Mouse (Mus musculus): ENCODE results near the gene Pla2r1. TPM values are rescaled to one million over a fixed set of nuclear protein-coding genes. Genes with fewer than 3 reads are reported as not detected.

Gene Pla2r1
- polyA plus RNA-seq, 1 experiment from 2014 or later, result 2.0 TPM

DNA sequence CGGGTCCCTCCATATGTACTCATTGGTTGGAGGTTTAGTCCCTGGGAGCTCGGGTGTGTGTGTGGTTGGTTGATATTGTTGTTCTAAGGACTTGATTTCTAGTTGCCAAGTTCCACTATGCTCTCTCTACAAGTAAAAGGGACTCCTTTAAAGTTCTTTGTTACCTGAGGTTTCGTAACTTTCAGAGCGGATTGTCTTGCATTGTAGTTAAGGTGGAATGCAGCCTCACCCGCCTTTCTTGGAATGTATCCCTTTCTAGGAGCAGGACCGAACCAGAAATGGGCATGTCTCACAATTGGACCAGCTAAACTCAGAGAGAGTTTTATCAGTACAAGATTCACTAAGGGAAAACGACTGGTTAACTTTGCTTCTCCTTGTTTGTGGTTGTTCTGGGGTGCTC is 141.9 kb downstream of the Pla2r1 start:
- no peak overlapping the region for H3K27ac ChIP-seq
- 91% methylated on average over 7 of the region's 7 CpGs for WGBS

DNA sequence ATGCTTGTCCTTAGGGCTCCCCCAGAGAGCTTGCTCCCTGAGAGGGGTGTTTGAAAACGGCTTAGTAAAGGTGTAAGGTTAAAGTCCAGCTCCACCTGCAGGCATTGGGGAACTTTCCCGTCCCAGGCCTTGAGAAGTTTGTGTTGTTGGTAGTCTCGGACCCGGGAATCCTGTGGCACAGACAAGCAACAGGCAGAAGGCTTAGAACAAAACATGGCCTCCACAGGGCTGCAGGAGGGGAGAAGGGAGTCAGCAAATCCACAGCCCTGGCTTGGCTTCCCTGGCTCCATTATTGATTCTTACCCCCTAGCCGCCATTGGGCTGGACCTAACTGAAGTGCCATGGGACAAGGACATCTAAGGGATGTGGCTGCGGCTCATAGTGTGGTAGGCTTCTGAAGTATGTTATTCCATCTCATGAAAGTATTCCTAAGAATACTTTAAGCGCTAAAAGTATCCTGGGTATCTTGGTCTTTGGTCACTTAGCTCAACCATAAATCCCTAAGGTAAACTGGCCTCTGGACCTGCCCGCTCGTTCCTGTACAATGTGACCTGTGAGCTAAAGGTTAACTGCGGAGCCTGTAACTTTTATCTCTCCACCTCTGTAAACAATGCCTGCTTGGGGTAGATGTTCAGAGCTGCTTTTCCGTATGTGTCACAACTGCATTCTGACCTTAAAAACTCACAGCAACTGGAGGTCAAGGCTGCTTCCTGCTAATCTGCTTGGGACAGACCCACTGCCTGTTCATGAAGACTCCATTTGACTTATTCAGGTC is 142.9 kb downstream of the Pla2r1 start:
- Histone ChIP-seq H3K27me3 (ENCODE audit: low read depth, poor library complexity, severe bottlenecking) (no peaks in the 10 kb centered on the region), H3K36me3 (no peaks in the 10 kb centered on the region), H3K4me3 (no peak overlapping the region), H3K4me1 (peaks cover 5% of the 10 kb centered on the region; the same call in 1 of the 2 replicates), H3K27ac (no peak overlapping the region), H3K9me3 (replicated peaks) (no peaks in the 10 kb centered on the region)
- no peak for DNase-seq (ENCODE audit: low spot score)
- 69% methylated on average over 11 of the region's 11 CpGs for WGBS

More for the DNA sequence above, 141.9 kb downstream of the Pla2r1 start:
- Histone ChIP-seq H3K9me3 (replicated peaks) (no peaks in the 10 kb centered on the region), H3K36me3 (no peaks in the 10 kb centered on the region), H3K4me3 (no peak overlapping the region), H3K4me1 (peaks cover 5% of the 10 kb centered on the region; the same call in 1 of the 2 replicates), H3K27me3 (ENCODE audit: low read depth, poor library complexity, severe bottlenecking) (no peaks in the 10 kb centered on the region)
- DNase-seq (ENCODE audit: low spot score), result no peak

GRCm38 (mm10) chr2:60409194-60409593 is 143.9 kb downstream of the Pla2r1 start:
- Histone ChIP-seq H3K27ac (no peak overlapping the region), H3K9me3 (replicated peaks) (no peaks in the 10 kb centered on the region), H3K27me3 (ENCODE audit: low read depth, poor library complexity, severe bottlenecking) (no peaks in the 10 kb centered on the region), H3K4me1 (peaks cover 5% of the 10 kb centered on the region; the same call in 1 of the 2 replicates), H3K36me3 (no peaks in the 10 kb centered on the region), H3K4me3 (no peak overlapping the region)
- DNase-seq (ENCODE audit: low spot score), result no peak
- 83% methylated on average over 6 of the region's 6 CpGs for WGBS

GRCm38 (mm10) chr2:60407387-60407786 is 145.7 kb downstream of the Pla2r1 start:
- no peak overlapping the region for H3K27ac ChIP-seq
- no peaks in the 10 kb centered on the region for H3K9me3 ChIP-seq (replicated peaks)
- no peak for DNase-seq (ENCODE audit: low spot score)
- no peak overlapping the region for H3K4me3 ChIP-seq
- peaks cover 5% of the 10 kb centered on the region; the same call in 1 of the 2 replicates for H3K4me1 ChIP-seq
- H3K36me3 ChIP-seq, result no peaks in the 10 kb centered on the region
- H3K27me3 ChIP-seq (ENCODE audit: low read depth, poor library complexity, severe bottlenecking), result no peaks in the 10 kb centered on the region
- 88% methylated on average over 2 of the region's 2 CpGs for WGBS

DNA sequence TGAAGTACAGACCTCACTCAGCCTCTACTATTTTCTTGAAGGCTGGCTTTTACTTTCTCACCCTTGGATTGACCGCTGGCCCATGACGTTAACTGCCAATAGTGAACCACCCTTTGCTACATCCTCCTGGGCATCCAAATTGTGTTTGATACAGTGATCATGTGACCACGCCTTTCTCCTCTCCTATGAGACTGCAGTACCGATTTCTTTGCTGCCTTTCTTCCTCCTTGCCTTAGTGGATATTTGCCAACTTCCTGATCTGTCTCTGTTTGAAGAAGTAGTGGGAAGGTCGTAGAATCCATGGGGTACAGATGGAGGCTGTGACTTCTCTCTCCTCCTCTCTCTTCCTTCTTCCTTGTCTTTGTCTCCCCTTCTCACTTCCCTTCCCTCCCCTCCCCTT is 147.7 kb downstream of the Pla2r1 start:
- Histone ChIP-seq H3K9me3 (replicated peaks) (no peaks in the 10 kb centered on the region), H3K27me3 (ENCODE audit: low read depth, poor library complexity, severe bottlenecking) (no peaks in the 10 kb centered on the region), H3K27ac (no peak overlapping the region), H3K36me3 (no peaks in the 10 kb centered on the region), H3K4me1 (peaks cover 4% of the 10 kb centered on the region; the same call in 1 of the 2 replicates), H3K4me3 (no peak overlapping the region)
- WGBS, result 90% methylated on average over 5 of the region's 5 CpGs
- DNase-seq (ENCODE audit: low spot score), result no peak

GRCm38 (mm10) chr2:60404763-60405162 is 148.3 kb downstream of the Pla2r1 start:
- Histone ChIP-seq H3K27ac (no peak overlapping the region), H3K4me3 (no peak overlapping the region), H3K4me1 (no peaks in the 10 kb centered on the region), H3K9me3 (replicated peaks) (no peaks in the 10 kb centered on the region), H3K36me3 (no peaks in the 10 kb centered on the region), H3K27me3 (ENCODE audit: low read depth, poor library complexity, severe bottlenecking) (no peaks in the 10 kb centered on the region)
- no peak for DNase-seq (ENCODE audit: low spot score)
- WGBS, result 94% methylated on average over 7 of the region's 7 CpGs

DNA sequence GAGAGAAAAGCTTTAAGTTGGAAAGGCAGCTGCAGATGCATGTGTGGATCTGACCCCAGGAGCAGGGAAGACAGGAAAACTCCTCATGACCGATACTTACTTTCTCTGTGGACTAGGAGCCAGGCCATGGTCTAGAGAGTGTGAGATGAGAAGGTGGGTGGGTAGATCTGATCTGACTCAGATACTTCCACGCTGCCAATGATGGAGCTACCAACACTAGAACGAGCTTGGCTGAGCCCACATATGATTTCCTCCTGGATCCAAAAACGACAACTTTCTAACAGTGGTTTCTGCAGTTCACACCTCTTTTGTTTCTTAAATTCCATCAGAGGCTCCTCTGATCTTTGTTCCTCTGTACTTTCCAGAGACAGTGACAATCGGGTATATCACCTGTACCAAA is 151.4 kb downstream of the Pla2r1 start:
- Histone ChIP-seq H3K9me3 (replicated peaks) (no peaks in the 10 kb centered on the region), H3K27ac (no peak overlapping the region), H3K4me1 (peaks cover 14% of the 10 kb centered on the region), H3K36me3 (no peaks in the 10 kb centered on the region), H3K27me3 (ENCODE audit: low read depth, poor library complexity, severe bottlenecking) (no peaks in the 10 kb centered on the region), H3K4me3 (no peak overlapping the region)
- DNase-seq (ENCODE audit: low spot score), result no peak
- WGBS, result 80% methylated on average over 5 of the region's 5 CpGs

DNA sequence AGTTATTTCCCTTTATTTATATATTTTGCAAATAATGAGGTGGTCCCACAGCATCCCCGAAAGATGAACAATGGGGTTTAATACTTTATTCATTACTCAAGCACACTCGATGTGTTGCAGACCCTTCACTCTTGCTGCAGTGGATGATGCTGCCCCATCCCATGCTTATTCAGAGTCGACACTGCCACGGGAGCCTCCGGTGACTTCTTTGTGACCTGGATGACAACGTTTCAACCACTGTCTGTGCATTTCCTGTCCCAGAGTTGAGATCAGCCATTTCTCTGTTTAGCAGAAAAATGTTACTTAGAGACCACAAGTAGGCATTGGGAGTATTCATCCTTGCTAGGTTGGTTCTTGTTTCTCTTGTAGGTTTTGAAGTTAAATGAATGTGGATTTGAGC is 159.3 kb downstream of the Pla2r1 start:
- Histone ChIP-seq H3K36me3 (no peaks in the 10 kb centered on the region), H3K4me1 (peaks cover 14% of the 10 kb centered on the region), H3K9me3 (replicated peaks) (no peaks in the 10 kb centered on the region), H3K27ac (no peak overlapping the region), H3K4me3 (no peak overlapping the region), H3K27me3 (ENCODE audit: low read depth, poor library complexity, severe bottlenecking) (no peaks in the 10 kb centered on the region)
- 83% methylated on average over 6 of the region's 6 CpGs for WGBS
- DNase-seq (ENCODE audit: low spot score), result no peak

- Histone ChIP-seq H3K36me3 (no peaks in the 10 kb centered on the region), H3K27ac (no peak overlapping the region), H3K27me3 (ENCODE audit: low read depth, poor library complexity, severe bottlenecking) (no peaks in the 10 kb centered on the region), H3K9me3 (replicated peaks) (no peaks in the 10 kb centered on the region), H3K4me1 (peaks cover 4% of the 10 kb centered on the region), H3K4me3 (no peak overlapping the region)
- 79% methylated on average over 4 of the region's 4 CpGs for WGBS
- no peak for DNase-seq (ENCODE audit: low spot score)
These were observed 160.8 kb downstream of the Pla2r1 start for GRCm38 (mm10) chr2:60392286-60392685.

GRCm38 (mm10) chr2:60387363-60387762 is 165.7 kb downstream of the Pla2r1 start:
- peaks cover 13% of the 10 kb centered on the region for H3K4me1 ChIP-seq
- H3K4me3 ChIP-seq, result no peak overlapping the region
- no peaks in the 10 kb centered on the region for H3K9me3 ChIP-seq (replicated peaks)
- DNase-seq (ENCODE audit: low spot score), result no peak
- no peaks in the 10 kb centered on the region for H3K36me3 ChIP-seq
- H3K27me3 ChIP-seq (ENCODE audit: low read depth, poor library complexity, severe bottlenecking), result peaks cover 23% of the 10 kb centered on the region; the same call in 1 of the 2 replicates
- 89% methylated on average over 3 of the region's 3 CpGs for WGBS
- H3K27ac ChIP-seq, result no peak overlapping the region

- no peak overlapping the region for H3K27ac ChIP-seq
- H3K4me1 ChIP-seq, result peaks cover 16% of the 10 kb centered on the region
- H3K4me3 ChIP-seq, result no peak overlapping the region
- WGBS, result 79% methylated on average over 2 of the region's 2 CpGs
- no peaks in the 10 kb centered on the region for H3K36me3 ChIP-seq
- H3K27me3 ChIP-seq (ENCODE audit: low read depth, poor library complexity, severe bottlenecking), result peaks cover 23% of the 10 kb centered on the region; the same call in 1 of the 2 replicates
- H3K9me3 ChIP-seq (replicated peaks), result no peaks in the 10 kb centered on the region
- no peak for DNase-seq (ENCODE audit: low spot score)
These were observed 166.3 kb downstream of the Pla2r1 start for GRCm38 (mm10) chr2:60386835-60387234.

- Histone ChIP-seq H3K27me3 (ENCODE audit: low read depth, poor library complexity, severe bottlenecking) (peaks cover 23% of the 10 kb centered on the region; the same call in 1 of the 2 replicates), H3K9me3 (replicated peaks) (no peaks in the 10 kb centered on the region), H3K4me1 (peaks cover 16% of the 10 kb centered on the region), H3K27ac (no peak overlapping the region), H3K36me3 (no peaks in the 10 kb centered on the region), H3K4me3 (no peak overlapping the region)
- DNase-seq (ENCODE audit: low spot score), result no peak
These were observed 168.4 kb downstream of the Pla2r1 start for GRCm38 (mm10) chr2:60384763-60385085.

- Histone ChIP-seq H3K27ac (no peak overlapping the region), H3K27me3 (ENCODE audit: low read depth, poor library complexity, severe bottlenecking) (peaks cover 23% of the 10 kb centered on the region; the same call in 1 of the 2 replicates), H3K4me3 (no peak overlapping the region), H3K36me3 (no peaks in the 10 kb centered on the region), H3K9me3 (replicated peaks) (no peaks in the 10 kb centered on the region), H3K4me1 (peaks cover 16% of the 10 kb centered on the region)
- WGBS, result 50% methylated on average over 7 of the region's 7 CpGs
- DNase-seq (ENCODE audit: low spot score), result no peak
These were observed 168.9 kb downstream of the Pla2r1 start for GRCm38 (mm10) chr2:60384083-60384762.
